Mouse (Mus musculus): Measurements from ENCODE around the gene Ankrd54. TPM values are rescaled to one million over a fixed set of nuclear protein-coding genes. Genes with fewer than 3 reads are reported as not detected.

The Ankrd54 gene
- polyA plus RNA-seq, 2 experiments = 37.7 to 39.9 TPM

DNA sequence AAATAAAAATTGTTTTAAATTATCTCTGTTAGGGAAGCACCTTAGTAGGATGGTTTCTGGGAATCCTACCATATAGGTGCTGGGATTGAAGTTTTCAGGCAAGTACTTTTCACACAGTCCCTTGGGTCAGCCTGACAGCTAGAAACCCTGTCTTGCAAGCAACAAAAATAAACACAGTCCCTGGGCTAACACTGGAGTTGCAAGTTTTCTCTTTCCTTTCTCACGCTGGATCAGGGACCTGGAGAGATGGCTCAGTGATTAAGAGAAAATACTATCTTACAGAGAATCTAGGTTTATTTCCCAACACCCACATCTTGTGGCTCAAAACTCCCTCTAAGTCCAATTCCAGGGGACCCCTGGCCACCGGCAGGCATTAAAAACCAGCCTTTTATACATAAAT, 34.4 kb upstream of the Ankrd54 start:
- H3K4me2 ChIP-seq (ENCODE audit: low read depth) = no peak overlapping the region
- DNase-seq (ENCODE audit: low read depth in 3 of 3, low spot score in 3 of 3) = no peak
- 50% methylated on average over 2 of the region's 2 CpGs for WGBS (ENCODE audit: insufficient replicate concordance)

DNA sequence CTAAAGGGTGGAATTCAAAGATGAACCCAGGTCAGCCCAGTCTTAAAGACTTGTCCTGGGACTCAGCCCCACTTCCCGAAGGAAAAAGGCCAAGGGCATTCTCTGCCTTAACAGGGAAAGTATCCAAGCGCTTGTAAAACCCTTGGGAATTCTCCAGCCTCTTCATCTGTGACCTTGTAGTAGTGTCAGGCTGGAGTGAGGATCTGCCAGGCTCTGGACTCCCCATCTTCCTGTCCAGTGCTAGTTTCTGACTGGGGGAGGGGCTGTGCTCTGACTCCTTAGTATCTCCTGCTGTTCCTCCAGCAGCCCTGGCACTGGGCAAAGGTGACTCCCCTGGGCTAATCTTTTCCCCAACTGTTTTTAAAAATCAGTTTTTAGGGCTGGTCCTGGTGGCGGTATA, 33.9 kb upstream of the Ankrd54 start:
- no peak overlapping the region for H3K4me3 ChIP-seq (ENCODE audit: insufficient read depth in 1 of 2, low read depth in 2 of 2, low read length in 2 of 2)
- H3K27ac ChIP-seq = no peak overlapping the region

More for the DNA sequence above, 34.4 kb upstream of the Ankrd54 start:
- no peaks in the 10 kb centered on the region for H3K9me3 ChIP-seq (ENCODE audit: control insufficient read depth, low read length)
- H3K9ac ChIP-seq (replicated peaks) = no peak overlapping the region
- TF ChIP-seq CTCF (IDR thresholded peaks at IDR 0.05; ENCODE audit: low read depth) (no peak), EP300 (IDR thresholded peaks at IDR 0.05; ENCODE audit: low read depth) (no peak)
- ATAC-seq (ENCODE audit: insufficient read depth) = no peak
- H3K36me3 ChIP-seq (replicated peaks; ENCODE audit: control insufficient read depth, insufficient read depth, low read depth) = peaks cover 22% of the 10 kb centered on the region
- H3K27ac ChIP-seq = no peak overlapping the region
- peaks cover 8 to 12% of the 10 kb centered on the region in 2 experiments for H3K4me1 ChIP-seq (replicated peaks; ENCODE audit: control insufficient read depth in 2 of 2, insufficient read depth in 2 of 2, low read length in 1 of 2)
- no peak overlapping the region for H3K4me3 ChIP-seq (ENCODE audit: insufficient read depth in 1 of 2, low read depth in 2 of 2, low read length in 2 of 2)
- H3K27me3 ChIP-seq (ENCODE audit: control insufficient read depth, insufficient read depth, low read length) = no peaks in the 10 kb centered on the region

DNA sequence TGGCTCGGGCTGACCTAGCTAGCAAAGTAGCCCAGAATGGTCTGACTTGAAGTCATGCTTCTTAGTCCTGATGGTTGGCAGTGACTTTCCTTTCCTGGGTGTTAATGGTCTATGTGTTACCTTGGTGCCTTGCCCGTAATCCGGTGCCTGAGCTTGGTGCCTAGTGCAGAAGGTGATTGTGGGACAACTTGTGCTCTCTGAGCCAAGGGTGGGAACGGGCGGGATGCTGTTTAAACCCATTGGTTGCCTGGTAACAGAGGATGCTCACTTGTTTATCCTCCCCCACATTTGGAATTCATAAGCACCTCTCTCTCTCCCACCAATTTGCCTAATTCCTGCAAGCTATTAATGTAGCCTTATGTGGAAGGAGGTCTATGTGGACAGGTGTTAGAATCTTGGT, 32.8 kb upstream of the Ankrd54 start:
- H3K36me3 ChIP-seq (replicated peaks; ENCODE audit: control insufficient read depth, insufficient read depth, low read depth) = peaks cover 37% of the 10 kb centered on the region
- ATAC-seq (ENCODE audit: insufficient read depth) = no peak
- H3K4me1 ChIP-seq (replicated peaks; ENCODE audit: control insufficient read depth in 2 of 2, insufficient read depth in 2 of 2, low read length in 1 of 2) = peaks cover 8 to 12% of the 10 kb centered on the region in 2 experiments

More for the DNA sequence above, 33.9 kb upstream of the Ankrd54 start:
- TF ChIP-seq EP300 (IDR thresholded peaks at IDR 0.05; ENCODE audit: low read depth) = no peak
- no peak for TF ChIP-seq CTCF (IDR thresholded peaks at IDR 0.05; ENCODE audit: low read depth)
- peaks cover 28% of the 10 kb centered on the region for H3K36me3 ChIP-seq (replicated peaks; ENCODE audit: control insufficient read depth, insufficient read depth, low read depth)
- DNase-seq (ENCODE audit: low read depth in 3 of 3, low spot score in 3 of 3) (no peak), ATAC-seq (ENCODE audit: insufficient read depth) (no peak)
- H3K9ac ChIP-seq (replicated peaks) = no peak overlapping the region
- H3K4me2 ChIP-seq (ENCODE audit: low read depth) = no peak overlapping the region
- H3K27me3 ChIP-seq (ENCODE audit: control insufficient read depth, insufficient read depth, low read length) = no peaks in the 10 kb centered on the region
- WGBS (ENCODE audit: insufficient replicate concordance) = 63% methylated on average over 3 of the region's 3 CpGs
- no peaks in the 10 kb centered on the region for H3K9me3 ChIP-seq (ENCODE audit: control insufficient read depth, low read length)
- peaks cover 8 to 12% of the 10 kb centered on the region in 2 experiments for H3K4me1 ChIP-seq (replicated peaks; ENCODE audit: control insufficient read depth in 2 of 2, insufficient read depth in 2 of 2, low read length in 1 of 2)

GRCm38 (mm10) chr15:79093083-79093839, 30.6 kb upstream of the Ankrd54 start:
- peaks cover 54% of the 10 kb centered on the region for H3K36me3 ChIP-seq (replicated peaks; ENCODE audit: control insufficient read depth, insufficient read depth, low read depth)
- ATAC-seq (ENCODE audit: insufficient read depth) (no peak), DNase-seq (ENCODE audit: low read depth in 3 of 3, low spot score in 3 of 3) (no peak)
- no peak overlapping the region for H3K9ac ChIP-seq (replicated peaks)
- H3K9me3 ChIP-seq (ENCODE audit: control insufficient read depth, low read length) = no peaks in the 10 kb centered on the region
- no peak overlapping the region for H3K4me3 ChIP-seq (ENCODE audit: insufficient read depth in 1 of 2, low read depth in 2 of 2, low read length in 2 of 2)
- H3K27ac ChIP-seq = no peak overlapping the region
- H3K4me1 ChIP-seq (replicated peaks; ENCODE audit: control insufficient read depth in 2 of 2, insufficient read depth in 2 of 2, low read length in 1 of 2) = peaks cover 8 to 12% of the 10 kb centered on the region in 2 experiments
- WGBS (ENCODE audit: insufficient replicate concordance) = 81% methylated on average over 7 of the region's 7 CpGs
- TF ChIP-seq EP300 (IDR thresholded peaks at IDR 0.05; ENCODE audit: low read depth) = no peak
- peak; percentile 45 for TF ChIP-seq CTCF (IDR thresholded peaks at IDR 0.05; ENCODE audit: low read depth)
- H3K4me2 ChIP-seq (ENCODE audit: low read depth) = no peak overlapping the region
- H3K27me3 ChIP-seq (ENCODE audit: control insufficient read depth, insufficient read depth, low read length) = no peaks in the 10 kb centered on the region

More for the DNA sequence above, 32.8 kb upstream of the Ankrd54 start:
- H3K27ac ChIP-seq = no peak overlapping the region
- no peak overlapping the region for H3K4me3 ChIP-seq (ENCODE audit: insufficient read depth in 1 of 2, low read depth in 2 of 2, low read length in 2 of 2)
- 81% methylated on average over 5 of the region's 5 CpGs for WGBS (ENCODE audit: insufficient replicate concordance)
- no peaks in the 10 kb centered on the region for H3K27me3 ChIP-seq (ENCODE audit: control insufficient read depth, insufficient read depth, low read length)
- no peak for DNase-seq (ENCODE audit: low read depth in 3 of 3, low spot score in 3 of 3)
- no peak overlapping the region for H3K4me2 ChIP-seq (ENCODE audit: low read depth)
- TF ChIP-seq EP300 (IDR thresholded peaks at IDR 0.05; ENCODE audit: low read depth) (no peak), CTCF (IDR thresholded peaks at IDR 0.05; ENCODE audit: low read depth) (no peak)
- no peaks in the 10 kb centered on the region for H3K9me3 ChIP-seq (ENCODE audit: control insufficient read depth, low read length)
- H3K9ac ChIP-seq (replicated peaks) = no peak overlapping the region

- WGBS (ENCODE audit: insufficient replicate concordance) = 83% methylated on average over 6 of the region's 6 CpGs
- Histone ChIP-seq H3K4me2 (ENCODE audit: low read depth) (no peak overlapping the region), H3K36me3 (replicated peaks; ENCODE audit: control insufficient read depth, insufficient read depth, low read depth) (peaks cover 61% of the 10 kb centered on the region), H3K4me3 (ENCODE audit: insufficient read depth in 1 of 2, low read depth in 2 of 2, low read length in 2 of 2) (no peak overlapping the region), H3K4me1 (replicated peaks; ENCODE audit: control insufficient read depth in 2 of 2, insufficient read depth in 2 of 2, low read length in 1 of 2) (peaks cover 1 to 3% of the 10 kb centered on the region in 2 experiments), H3K9me3 (ENCODE audit: control insufficient read depth, low read length) (no peaks in the 10 kb centered on the region), H3K27me3 (ENCODE audit: control insufficient read depth, insufficient read depth, low read length) (no peaks in the 10 kb centered on the region), H3K9ac (replicated peaks) (no peak overlapping the region), H3K27ac (no peak overlapping the region)
- no peak for DNase-seq (ENCODE audit: low read depth in 3 of 3, low spot score in 3 of 3)
- no peak for ATAC-seq (ENCODE audit: insufficient read depth)
- TF ChIP-seq CTCF (IDR thresholded peaks at IDR 0.05; ENCODE audit: low read depth) (no peak), EP300 (IDR thresholded peaks at IDR 0.05; ENCODE audit: low read depth) (no peak)
Observed at GRCm38 (mm10) chr15:79092284-79092683, 29.6 kb upstream of the Ankrd54 start.
